Mouse (Mus musculus) brain, adult 2 months (tissue): ENCODE data around the gene Ccdc92b.

Experiments used
- DNase-seq: peaks from one replicate; pipeline ENCODE4 v3.0.0; 2011; ENCODE audit warnings: low read depth, low spot score

Gene Ccdc92b

DNA sequence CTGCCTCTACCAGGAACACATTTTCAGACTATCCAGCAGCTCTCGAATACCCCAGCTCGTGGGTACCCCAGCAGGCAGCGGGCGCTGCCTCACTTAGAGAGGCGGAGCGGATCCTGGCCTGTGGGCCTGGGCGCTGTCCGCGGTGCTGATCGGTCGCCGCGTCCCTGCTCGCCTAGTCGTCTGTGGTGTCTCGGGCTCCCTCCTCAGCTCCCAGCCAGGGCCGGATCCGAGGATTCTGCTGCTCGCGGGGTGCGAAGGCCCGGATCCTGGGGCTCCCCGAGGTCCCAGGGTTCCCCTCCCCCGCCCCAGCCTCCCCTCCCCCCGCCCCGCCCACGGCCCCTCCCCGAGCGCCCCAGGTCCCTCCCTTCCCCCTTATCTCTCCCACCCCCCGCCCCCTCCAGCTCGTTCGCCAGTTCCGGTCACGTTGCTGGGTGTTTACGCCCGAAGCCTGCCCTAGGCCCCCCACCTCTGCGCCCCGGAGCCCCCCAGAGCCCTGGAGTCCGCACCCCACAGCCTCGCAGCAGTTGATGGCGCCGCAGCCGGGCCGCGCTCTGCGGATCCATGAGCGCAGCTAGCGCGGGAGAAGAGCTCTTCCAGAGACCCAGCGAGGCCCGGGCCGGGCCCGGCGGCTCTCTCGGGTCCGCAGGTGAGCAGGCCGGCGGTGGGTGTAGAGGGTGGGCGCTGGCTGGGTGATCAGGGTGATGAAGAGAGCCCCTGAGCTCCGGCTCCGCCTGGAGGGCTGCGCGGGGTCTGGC, at the start of gene Ccdc92b:
TSS of gene Ccdc92b (plus strand) at position 405 of the 755 bp plus-strand sequence.
- DNase-seq = peak; percentile 75

DNA sequence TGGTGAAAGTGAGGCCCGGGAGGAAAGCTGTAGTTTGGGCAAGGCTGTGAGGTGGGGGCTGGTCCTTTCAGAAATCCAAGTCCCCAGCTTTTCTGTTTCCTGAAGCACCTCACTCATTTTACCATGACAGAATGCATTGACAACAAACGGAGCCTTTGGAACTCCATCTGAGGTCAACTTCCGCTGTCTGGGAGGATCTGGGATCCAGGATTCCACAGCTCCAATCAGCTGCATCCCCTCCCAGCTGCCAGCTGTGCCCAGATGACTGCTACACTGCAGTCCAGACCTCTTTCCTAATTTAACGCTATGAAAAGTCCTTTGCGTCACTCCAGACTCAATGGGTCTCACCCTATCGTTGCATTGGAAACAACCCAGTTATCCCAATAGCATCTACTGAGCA, 49.7 kb upstream of the Ccdc92b start:
- no peak for DNase-seq

DNA sequence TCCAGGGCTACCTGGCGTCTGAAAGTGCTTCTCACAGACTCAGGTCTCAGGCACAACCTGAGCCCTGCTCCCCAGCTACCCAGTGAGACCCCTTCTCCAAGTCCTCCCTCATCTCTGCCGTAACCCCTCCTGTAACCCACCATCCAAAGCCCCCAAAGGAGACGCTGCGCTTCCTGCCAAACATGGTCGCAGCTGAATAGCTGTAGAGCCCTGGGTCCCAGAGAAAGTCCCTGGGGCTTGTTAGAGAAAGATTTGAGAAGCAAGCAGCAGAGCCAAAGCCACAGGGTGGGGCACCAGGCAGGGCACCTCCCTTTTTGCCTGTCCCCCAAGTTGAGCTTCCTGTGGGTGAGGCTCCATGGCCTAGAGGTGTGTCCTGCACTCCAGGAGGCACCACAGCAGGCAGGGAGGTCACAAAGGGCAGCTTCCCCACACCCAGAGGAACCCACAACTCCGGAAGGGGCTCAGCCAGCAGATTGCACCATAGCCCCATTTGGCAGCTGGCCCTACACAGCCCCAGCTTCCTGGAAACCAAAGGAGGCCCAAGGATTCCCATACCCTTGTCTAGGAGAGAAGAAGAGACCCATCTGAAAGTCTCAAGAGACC, 46.8 kb upstream of the Ccdc92b start:
- no peak for DNase-seq

DNA sequence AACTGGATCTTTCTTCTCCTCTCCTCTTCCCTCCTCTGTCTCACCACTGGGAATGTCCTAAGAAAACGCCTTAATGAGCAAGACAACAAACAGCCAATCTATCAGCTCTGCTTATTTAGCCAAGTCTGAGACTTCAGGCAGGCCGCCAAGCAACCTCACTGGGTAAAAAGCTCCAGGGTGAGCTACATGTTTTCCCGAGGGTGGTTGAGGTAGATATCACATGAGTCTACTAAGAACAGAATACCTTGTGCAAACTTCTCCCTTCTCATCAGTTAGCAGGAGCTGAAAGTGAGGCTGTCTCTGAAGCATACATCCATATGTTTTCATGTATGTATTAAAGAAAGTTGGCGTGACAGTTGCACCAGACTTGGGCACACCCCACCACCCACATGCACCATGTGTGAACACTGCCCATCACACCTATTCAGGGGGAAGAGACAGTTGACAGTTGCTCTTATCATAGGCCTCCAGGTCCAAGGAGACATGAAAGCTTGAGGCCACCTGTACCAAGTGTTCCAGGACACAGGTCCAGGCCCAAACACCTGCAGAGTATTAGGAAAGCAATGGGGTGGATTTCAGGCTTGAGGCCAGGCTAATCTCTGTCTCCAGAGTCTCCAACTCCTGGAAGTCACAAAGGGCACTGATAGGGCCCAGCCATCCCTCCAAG, 44.5 kb upstream of the Ccdc92b start:
- DNase-seq = no peak

DNA sequence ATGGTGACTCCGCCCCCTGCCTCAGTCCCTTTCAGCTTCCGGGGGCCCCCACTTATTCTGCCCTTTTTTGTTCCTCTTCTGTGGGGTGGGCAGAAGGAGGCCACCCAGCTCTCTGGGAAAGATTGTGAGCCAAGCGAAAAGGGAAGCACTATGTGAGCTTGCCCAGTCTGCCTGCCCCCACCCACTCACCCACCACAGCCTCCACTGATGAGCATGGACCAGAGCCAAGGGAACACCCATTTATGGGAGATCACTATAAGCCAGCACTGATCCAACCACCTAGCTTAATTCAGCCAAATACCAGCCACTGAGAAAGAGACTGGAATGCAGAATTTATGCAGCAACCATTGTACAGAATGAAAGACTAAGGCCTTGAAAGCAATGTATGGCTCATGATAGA, 43.5 kb upstream of the Ccdc92b start:
- DNase-seq = peak; percentile 74

DNA sequence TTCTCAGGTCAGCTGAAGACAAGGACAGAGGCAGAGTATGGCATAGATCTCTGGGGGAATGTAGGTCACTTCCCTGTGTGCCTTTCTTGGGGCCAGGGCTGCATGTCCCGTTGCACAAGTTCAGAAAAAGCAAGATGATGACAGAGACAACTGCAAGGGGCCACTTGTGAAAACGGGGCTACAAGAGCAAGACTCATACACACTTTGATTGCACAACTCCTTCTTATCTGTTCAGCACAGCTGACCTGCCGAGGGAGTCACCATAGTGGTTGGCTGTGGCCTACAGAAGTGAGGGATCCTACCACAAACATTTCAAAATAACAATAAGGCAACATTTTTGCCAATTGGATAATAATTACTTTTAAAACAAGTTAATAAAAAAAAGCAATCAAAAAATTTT, 42.3 kb upstream of the Ccdc92b start:
- no peak for DNase-seq

DNA sequence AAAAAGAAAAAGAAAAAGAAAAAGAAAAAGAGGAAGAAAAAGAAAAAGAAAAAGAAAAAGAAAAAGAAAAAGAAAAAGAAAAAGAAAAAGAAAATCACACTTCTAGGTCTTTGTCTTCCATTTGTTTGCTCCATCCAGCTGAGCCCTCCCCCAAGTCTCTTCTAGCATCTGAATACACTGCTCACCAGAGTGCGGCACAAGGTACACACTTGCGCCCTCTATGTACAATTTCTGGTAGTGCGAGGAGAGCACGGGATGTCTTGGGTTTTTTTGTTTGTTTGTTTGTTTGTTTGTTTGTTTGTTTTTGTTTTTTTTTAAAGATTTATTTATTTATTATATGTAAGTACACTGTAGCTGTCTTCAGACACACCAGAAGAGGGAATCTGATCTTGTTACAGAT, 38.1 kb upstream of the Ccdc92b start:
- peak; percentile 26 for DNase-seq

DNA sequence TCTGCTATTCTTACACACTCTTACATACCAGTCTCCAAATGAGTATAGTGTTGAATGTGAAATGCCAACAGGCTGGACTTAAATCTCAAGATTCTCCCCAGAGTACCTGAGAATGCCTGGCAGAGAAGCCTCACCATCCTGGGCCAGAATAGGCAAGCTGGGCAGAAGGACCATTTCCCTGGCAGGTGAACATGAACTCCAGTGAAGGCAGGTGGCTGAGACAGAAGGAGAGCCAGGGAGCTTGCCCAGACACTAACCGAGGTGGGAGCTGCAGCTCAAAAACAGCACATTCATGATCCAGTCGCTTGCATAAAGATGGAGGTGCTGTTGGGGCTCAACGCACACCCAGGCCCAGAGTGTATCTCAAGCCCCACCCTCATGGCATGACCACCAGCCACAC, 36.9 kb upstream of the Ccdc92b start:
- DNase-seq = peak; percentile 95

DNA sequence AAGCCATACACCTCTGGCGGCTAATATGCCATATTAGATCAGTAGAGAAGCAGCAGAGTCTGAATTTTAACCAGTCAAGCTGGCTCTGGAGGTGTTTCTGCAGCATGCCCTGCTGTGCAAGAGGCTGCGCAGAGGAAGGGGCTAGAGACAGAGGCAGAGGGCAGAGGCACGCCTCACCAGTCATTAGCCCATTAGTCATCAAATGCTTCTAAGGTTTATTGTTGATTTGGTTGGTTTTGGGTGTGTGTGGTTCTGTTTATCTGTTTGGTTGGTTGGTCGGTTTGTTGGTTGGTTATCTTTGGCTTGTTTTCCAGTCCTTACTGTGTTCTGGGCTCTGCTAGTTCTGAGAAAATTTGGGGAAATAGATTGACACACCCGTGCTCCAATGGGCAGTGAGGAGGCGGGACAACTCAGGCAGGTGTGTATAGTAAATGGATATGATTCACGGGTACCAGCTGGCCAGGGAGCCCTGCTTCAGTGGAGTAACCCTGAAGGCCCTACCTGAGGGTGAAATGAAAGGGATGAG, 35.5 kb upstream of the Ccdc92b start:
- DNase-seq = no peak

DNA sequence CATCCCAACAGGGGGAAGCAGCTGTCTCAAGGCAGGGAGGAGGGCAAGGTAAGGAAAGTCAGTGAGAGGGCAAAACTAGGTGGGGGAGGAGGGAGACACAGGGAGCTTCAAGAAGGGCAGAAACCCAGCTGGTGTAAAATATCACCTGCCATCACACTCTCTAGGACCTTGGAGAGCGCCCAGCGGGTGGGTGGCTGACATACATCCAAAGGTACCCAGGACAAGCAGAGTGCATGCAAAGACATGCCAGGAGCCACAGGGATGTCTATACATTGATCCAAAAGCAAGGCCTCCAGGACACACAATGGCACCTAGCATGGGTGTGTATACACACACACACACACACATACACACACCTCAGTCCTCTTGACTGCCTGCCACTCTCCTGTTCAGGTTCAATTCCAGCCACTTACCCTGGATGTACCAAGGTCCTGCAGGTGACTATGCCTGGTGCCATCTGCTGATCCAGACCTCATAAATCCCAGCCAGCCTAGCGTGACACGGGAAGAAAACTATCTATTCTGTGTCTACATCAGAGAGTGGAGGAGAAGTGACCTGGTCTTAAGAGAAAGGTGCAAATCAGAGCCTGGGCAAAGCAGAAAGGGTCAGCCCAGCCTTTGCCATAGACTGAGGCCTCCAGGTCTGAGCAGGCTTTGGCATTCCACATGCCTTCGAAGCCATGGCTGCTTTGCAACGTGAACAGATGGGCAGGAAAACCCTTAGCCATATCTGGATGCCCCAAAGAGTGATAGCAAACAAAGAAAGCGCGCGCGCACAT, 34.3 kb upstream of the Ccdc92b start:
- peak; percentile 55 for DNase-seq

DNA sequence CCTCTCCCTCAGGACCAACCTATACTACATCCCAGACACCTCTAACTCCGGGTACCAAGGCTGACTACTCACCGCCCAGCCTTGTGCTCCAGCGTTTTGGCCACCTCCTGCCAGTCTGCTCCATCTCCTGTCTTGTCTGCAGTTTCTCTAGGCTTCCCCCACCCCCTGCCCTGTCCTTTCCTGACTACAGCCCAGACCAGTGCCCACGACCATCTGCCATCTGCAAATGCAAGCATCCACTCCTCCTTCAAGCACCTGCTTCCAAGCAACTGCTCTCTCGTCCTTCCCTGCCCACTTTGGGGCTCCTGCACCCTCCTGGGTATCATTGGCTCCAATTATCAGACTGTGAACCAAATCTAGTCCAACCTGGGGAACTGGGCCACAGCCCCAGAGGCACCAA, 33.0 kb upstream of the Ccdc92b start:
- DNase-seq = peak; percentile 92

DNA sequence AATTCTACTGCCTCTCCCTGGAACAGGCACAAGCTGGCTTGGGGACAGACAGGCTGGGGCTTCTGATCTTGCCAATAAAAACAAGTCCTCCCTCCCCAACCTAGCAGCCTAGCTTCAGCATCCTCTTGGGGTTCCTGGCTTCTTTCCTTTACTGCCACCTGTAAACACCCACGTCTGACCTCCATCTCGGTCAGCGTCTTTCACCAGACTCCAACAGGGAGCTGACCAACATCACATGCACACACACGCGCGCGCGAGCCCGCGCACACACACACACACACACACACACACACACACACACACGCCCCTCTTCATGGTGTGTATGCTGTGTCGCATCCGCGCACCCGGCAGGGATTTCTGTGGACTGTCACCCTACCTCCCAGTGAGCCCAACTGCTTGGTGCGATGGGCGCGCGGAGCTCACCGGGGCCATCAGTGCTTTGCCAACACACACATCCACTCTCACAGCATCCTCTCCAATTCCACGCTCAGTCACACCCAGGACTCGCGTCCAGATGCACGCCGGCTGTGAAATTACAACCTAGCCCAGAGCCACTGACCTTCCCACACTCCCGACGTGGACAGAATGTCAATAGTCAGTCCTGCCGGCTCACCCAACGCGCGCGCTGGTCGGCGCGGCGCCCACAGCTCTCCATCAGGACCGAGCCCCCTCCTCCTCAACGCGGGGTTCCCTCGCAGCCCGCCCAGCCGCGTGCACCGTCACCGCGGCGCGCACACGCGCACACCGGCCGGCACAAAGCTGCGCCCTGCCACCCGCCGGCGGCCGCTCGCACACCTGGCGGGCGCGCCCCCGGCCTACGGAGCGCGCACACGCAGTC, 29.8 kb upstream of the Ccdc92b start:
- DNase-seq = peak; percentile 93

DNA sequence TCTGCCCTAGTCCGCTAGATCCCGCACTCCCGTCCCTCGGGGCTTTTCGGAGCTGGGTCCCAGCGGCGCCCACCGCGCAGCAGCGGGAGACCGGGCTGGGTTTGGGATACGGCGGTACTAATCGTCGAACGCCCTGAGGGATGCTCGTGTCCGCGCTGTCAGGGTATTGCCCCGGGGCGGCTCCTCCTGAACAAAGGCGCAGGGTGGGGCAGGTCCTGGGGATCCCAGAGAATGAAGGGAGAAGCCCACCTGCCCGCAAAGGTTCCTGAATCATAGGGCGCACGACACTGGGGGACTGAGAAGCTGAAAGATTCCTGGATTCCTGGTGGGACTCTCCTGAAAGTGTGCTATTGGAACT, 29.2 kb upstream of the Ccdc92b start:
- DNase-seq = no peak

DNA sequence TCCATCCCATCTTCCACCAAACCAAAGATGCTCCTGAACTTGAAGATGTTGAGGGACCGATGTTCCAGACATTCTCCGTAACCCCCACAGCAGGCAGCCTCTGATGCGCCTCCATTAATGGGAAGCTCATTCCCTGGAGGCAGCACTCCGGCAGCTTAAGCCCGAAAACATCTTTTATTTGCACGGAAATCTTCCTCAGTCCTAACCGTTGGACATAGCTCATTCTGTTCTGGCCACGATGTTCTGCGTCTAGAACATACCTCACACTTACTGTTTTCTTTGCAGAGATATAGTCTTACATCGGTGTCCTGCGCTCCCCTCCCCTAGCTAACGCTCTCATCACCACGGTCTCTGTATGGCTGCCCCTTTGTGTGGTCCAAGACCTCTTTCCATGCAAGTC, 28.7 kb upstream of the Ccdc92b start:
- peak; percentile 21 for DNase-seq

DNA sequence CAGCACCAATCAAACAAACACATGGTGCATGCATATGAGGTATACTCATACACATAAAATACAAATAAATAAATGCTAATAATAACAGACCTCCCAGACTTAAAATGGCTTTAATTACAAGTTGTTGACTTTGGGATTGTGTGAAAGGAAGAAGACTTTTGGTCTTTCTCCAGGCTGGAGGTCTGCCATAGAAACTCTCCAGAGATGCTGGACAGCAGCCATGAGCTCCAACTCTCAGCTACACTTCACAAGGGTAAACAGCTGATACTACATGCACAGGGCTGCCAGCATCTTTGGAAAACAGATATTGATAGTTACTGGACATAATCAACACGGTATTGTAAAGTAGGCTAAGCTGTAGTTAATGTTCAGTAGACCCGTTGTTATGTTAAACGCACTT, 27.2 kb upstream of the Ccdc92b start:
- DNase-seq = no peak

DNA sequence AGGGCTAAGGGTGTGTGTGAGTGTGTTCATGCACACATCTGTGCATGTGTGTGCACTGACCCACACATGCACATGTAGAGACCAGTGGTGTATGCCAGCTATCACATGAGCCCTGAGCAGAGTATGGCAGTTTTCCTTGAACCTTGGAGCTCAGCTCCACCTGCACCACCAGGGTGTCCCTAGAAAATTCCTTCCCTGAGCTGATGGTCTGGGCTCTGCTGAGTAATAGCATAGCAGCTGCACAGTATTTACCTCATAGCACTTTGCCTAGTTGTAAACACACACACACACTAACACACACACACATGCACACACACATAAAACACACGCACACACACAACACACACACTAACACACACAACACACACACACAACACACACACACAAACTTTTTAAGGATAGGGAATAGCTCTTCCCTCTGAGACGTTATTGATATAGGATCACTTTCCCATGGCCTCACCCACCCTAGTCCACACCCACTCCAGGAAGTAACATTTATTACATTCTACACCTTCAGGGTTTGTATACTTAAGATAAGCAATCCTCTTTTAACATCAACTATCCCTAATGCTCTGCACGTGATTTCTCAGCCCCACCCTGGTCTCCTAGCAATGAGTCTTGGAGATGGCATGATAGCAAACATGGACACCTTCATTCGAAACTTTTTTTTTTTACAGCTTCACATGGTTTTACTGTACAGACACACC, 22.0 kb upstream of the Ccdc92b start:
- DNase-seq = no peak

DNA sequence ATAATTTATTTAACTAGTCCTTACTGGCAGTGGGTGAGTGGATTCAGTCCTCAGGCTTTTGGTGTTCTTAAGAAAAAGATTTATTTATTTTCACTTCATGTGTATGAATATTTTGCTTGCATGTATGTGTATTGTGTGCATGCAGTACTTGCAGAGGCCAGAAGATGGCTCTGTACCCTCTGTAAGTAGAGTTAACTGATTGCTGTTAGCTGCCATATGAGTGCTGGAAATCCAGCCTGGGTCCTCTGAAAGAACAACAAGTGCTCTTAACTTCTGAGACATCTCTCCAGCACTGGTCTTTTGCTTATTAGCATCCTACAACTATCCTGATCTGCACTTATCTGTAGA, 21.4 kb upstream of the Ccdc92b start:
- no peak for DNase-seq

DNA sequence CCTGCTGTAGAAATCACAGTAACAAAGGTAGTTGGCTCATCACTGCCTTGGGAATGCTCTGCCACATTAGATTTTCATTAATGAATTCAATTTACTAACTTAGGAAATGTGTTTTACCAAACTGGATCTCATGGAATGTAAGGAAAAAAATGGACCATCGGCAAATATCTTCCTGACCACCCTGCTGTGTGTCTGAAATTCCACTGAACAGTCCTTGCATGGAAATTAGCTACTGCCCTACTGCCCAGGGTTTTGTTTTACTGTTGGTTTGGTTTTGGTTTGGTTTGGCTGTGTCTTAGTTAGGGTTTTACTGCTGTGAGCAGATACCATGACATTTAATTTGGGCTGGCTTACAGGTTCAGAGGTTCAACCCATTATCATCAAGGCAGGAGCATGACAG, 17.1 kb upstream of the Ccdc92b start:
- DNase-seq = no peak

DNA sequence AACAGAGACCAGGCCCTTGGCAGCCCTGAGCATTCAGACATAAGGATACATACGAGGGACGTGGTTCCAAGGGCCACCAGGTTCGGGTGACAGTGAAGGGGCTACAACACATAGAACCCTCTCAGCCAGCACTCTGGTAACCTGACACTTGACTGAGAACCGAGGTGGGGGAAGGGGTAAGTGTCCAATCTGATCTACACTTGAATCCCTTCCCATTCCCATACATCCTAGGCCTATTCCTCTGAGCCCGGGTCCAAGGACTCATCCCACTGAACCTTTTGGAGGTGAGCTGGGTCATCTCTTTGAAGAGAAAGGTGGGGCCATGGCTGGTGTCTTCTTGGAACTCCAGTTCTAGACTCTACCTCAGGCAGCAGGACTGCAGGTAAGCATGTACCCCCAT, 9.3 kb upstream of the Ccdc92b start:
- no peak for DNase-seq

DNA sequence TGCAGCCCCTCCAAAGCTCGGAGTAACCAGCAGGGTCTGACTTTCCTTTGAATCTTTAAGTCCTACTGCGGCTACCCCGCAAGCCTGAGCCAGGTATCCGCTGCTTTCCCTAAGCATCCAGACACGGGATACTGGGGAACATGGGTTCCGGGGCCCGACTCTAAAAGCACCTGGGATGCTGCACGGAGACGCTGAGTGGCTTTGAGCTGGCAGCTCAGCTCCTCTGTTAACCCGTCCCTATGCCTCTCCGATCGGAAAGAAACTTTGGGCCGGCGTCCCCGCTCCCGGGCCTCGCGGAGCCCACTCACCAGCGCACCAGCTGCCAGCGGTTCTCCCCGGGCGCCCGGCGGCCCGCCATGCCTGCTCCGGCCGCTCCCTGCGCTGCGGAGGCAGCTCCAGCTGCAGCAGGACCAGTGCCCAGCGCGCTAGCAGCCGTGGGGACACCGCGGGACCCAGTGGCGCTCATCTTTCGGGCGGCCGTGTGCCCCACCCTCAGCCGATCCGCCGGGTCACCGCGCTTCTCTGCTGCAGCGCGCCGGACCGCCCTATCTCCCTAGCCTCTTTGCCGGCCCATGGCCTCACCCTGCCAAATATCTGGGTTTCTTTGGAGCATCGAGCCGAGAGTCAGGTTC, 8.7 kb upstream of the Ccdc92b start, which contains the start of gene Rap1gap2:
TSS of gene Rap1gap2 (minus strand) at position 371 of the 632 bp plus-strand sequence.
- DNase-seq = peak; percentile 53
